11 mouse cellular contexts compared by ENCODE assay signal in genomic region chr10:80027681-80028520, GRCm38 (mm10). TPM values are rescaled to one million over a fixed set of nuclear protein-coding genes. Genes with fewer than 3 reads are reported as not detected.
DNase-seq lines count a peak whose midpoint lies in the region; ATAC-seq and TF ChIP-seq lines count a peak whose summit lies in the region.
"Had no signal": no experiment of that assay in that cellular context is flagged by ENCODE, and none has a peak within 500 bp of the region (broad histone marks: within the 10 kb centered on the region; RNA-seq: fewer than 3 reads in every experiment).

No protein-coding gene starts in this region.

- H3K27ac ChIP-seq in limb, embryonic 15.5 days: no peak overlapping the region
- no peak overlapping the region for H3K27ac ChIP-seq in limb, embryonic 10.5 days
- no peak overlapping the region for H3K27ac ChIP-seq in intestine, embryonic 14.5 days (ENCODE audit: low read depth)
- no peak overlapping the region for H3K27ac ChIP-seq in cerebellum, adult 2 months (ENCODE audit: insufficient read depth, low read length)
- H3K27ac ChIP-seq: liver, embryonic 15.5 days; midbrain, embryonic 13.5 days had no signal

- TF ChIP-seq CTCF in cerebellum, adult 2 months (IDR thresholded peaks at IDR 0.05; ENCODE audit: borderline replicate concordance, insufficient read depth, low read depth, low read length): no peak

- no peak overlapping the region for H3K4me3 ChIP-seq in limb, embryonic 15.5 days
- no peak overlapping the region for H3K4me3 ChIP-seq in limb, embryonic 10.5 days
- no peak overlapping the region for H3K4me3 ChIP-seq in intestine, embryonic 14.5 days (ENCODE audit: low read depth, low read length)
- H3K4me3 ChIP-seq in cerebellum, adult 2 months (replicated peaks; ENCODE audit: insufficient read depth, low read depth, low read length): no peak overlapping the region
- H3K4me3 ChIP-seq: liver, embryonic 15.5 days; midbrain, embryonic 13.5 days had no signal

- no peaks in the 10 kb centered on the region for H3K27me3 ChIP-seq in limb, embryonic 15.5 days
- no peaks in the 10 kb centered on the region for H3K27me3 ChIP-seq in limb, embryonic 10.5 days (ENCODE audit: low read depth, poor library complexity, severe bottlenecking)
- H3K27me3 ChIP-seq in intestine, embryonic 14.5 days (replicated peaks; ENCODE audit: control insufficient read depth, insufficient read depth, low read length): no peaks in the 10 kb centered on the region
- no peaks in the 10 kb centered on the region for H3K27me3 ChIP-seq in cerebellum, adult 2 months (ENCODE audit: control insufficient read depth, insufficient read depth, low read length)
- H3K27me3 ChIP-seq: CH12.LX; liver, embryonic 15.5 days; midbrain, embryonic 13.5 days had no signal

- WGBS in limb, embryonic 15.5 days: 71% methylated on average over 20 of the region's 20 CpGs
- 79% methylated on average over 20 of the region's 20 CpGs for WGBS in limb, embryonic 10.5 days
- 71% methylated on average over 20 of the region's 20 CpGs for WGBS in intestine, embryonic 14.5 days
- WGBS in cerebellum, adult 2 months: 69% methylated on average over 20 of the region's 20 CpGs

- H3K9ac ChIP-seq in limb, embryonic 15.5 days: no peak overlapping the region
- no peak overlapping the region for H3K9ac ChIP-seq in intestine, embryonic 14.5 days (ENCODE audit: low read length)
- H3K9ac ChIP-seq: liver, embryonic 15.5 days; midbrain, embryonic 13.5 days had no signal

- no peaks in the 10 kb centered on the region for H3K9me3 ChIP-seq in limb, embryonic 15.5 days
- H3K9me3 ChIP-seq in limb, embryonic 10.5 days (replicated peaks): no peaks in the 10 kb centered on the region
- H3K9me3 ChIP-seq in intestine, embryonic 14.5 days (ENCODE audit: control insufficient read depth, low read length): no peaks in the 10 kb centered on the region
- H3K9me3 ChIP-seq: liver, embryonic 15.5 days; midbrain, embryonic 13.5 days had no signal

- H3K4me1 ChIP-seq in limb, embryonic 15.5 days: peaks cover 8% of the 10 kb centered on the region; the same call in 1 of the 2 replicates
- peaks cover 21% of the 10 kb centered on the region for H3K4me1 ChIP-seq in limb, embryonic 10.5 days
- H3K4me1 ChIP-seq in intestine, embryonic 14.5 days (replicated peaks; ENCODE audit: control insufficient read depth, insufficient read depth, low read length): peaks cover 5% of the 10 kb centered on the region
- H3K4me1 ChIP-seq in cerebellum, adult 2 months (ENCODE audit: control insufficient read depth, insufficient read depth, low read length): peaks cover 4% of the 10 kb centered on the region; the same call in 1 of the 2 replicates
- H3K4me1 ChIP-seq: midbrain, embryonic 13.5 days had no signal

- TF ChIP-seq POLR2A in cerebellum, adult 2 months (IDR thresholded peaks at IDR 0.05; ENCODE audit: borderline replicate concordance, insufficient read depth, low read length): no peak

- DNase-seq in limb, embryonic 10.5 days (ENCODE audit: low spot score): no peak
- DNase-seq in ES-CJ7 (ENCODE audit: low read depth, low spot score): peak; percentile 90
- no peak for DNase-seq in intestine, embryonic 14.5 days (ENCODE audit: low spot score)
- DNase-seq in cerebellum, adult 2 months: no peak
- DNase-seq in spleen, adult 18-20 months: no peak
- DNase-seq: cerebellum, adult 8-10 months had no signal

- ATAC-seq in limb, embryonic 15.5 days (ENCODE audit: insufficient number of reproducible peaks, low FRiP score, low TSS enrichment, low read depth): 0 out of 2 replicates have a peak, but pooled peaks have one; percentile 15
- ATAC-seq in intestine, embryonic 14.5 days (replicated peaks; ENCODE audit: low FRiP score, low TSS enrichment, low read depth): peak; percentile 16; the same call in 1 of the 2 replicates
- peak; percentile 40; the same call in 1 of the 2 replicates for ATAC-seq in megakaryocyte progenitor cell, adult 5-6 weeks (replicated peaks; ENCODE audit: poor library complexity)
- ATAC-seq: midbrain, embryonic 13.5 days had no signal

- H3K36me3 ChIP-seq in limb, embryonic 15.5 days: no peaks in the 10 kb centered on the region
- peaks cover 76% of the 10 kb centered on the region for H3K36me3 ChIP-seq in limb, embryonic 10.5 days
- 0 out of 2 replicates have a peak, but pooled peaks cover 5% of the 10 kb centered on the region for H3K36me3 ChIP-seq in intestine, embryonic 14.5 days (ENCODE audit: control insufficient read depth, insufficient read depth, low read length)
- H3K36me3 ChIP-seq: midbrain, embryonic 13.5 days had no signal

- no peak overlapping the region for H3K4me2 ChIP-seq in limb, embryonic 15.5 days
- no peak overlapping the region for H3K4me2 ChIP-seq in intestine, embryonic 14.5 days (ENCODE audit: low read length)
- H3K4me2 ChIP-seq: liver, embryonic 15.5 days; midbrain, embryonic 13.5 days had no signal

RNA-seq across cellular contexts. Expression of gene Arhgap45, which starts 11.4 kb away (rescaled TPM):
- 5.3 and 6.4 TPM in 2 replicates for polyA plus RNA-seq in limb, embryonic 15.5 days (2015; fragmentation: Nextera tagmentation; extraction: Ambion mirVana)
- polyA plus RNA-seq in limb, embryonic 10.5 days (2016; fragmentation: Nextera tagmentation; extraction: Ambion mirVana): 14.9 and 15.5 TPM in 2 replicates
- 6.8 and 8.0 TPM in 2 replicates for polyA plus RNA-seq in intestine, embryonic 14.5 days (2014; fragmentation: Nextera tagmentation; extraction: Ambion mirVana)
- total RNA-seq in megakaryocyte progenitor cell, adult 5-6 weeks (2015): 64.1 and 69.0 TPM in 2 replicates
- 112 and 121 TPM in 2 replicates for total RNA-seq in megakaryocyte progenitor cell, adult 5-6 weeks (2017)
- polyA plus RNA-seq in cerebellum, adult 2 months (2012; rRNA removed): 2.2 and 2.7 TPM in 2 replicates

RNA-seq across cellular contexts. Expression of gene Polr2e, which starts 11.7 kb away (rescaled TPM):
- polyA plus RNA-seq in limb, embryonic 15.5 days (2015; fragmentation: Nextera tagmentation; extraction: Ambion mirVana): 213 and 217 TPM in 2 replicates
- polyA plus RNA-seq in limb, embryonic 10.5 days (2016; fragmentation: Nextera tagmentation; extraction: Ambion mirVana): 319 and 357 TPM in 2 replicates
- 255 and 274 TPM in 2 replicates for polyA plus RNA-seq in intestine, embryonic 14.5 days (2014; fragmentation: Nextera tagmentation; extraction: Ambion mirVana)
- 93.3 and 99.5 TPM in 2 replicates for total RNA-seq in megakaryocyte progenitor cell, adult 5-6 weeks (2015)
- 74.3 and 89.9 TPM in 2 replicates for total RNA-seq in megakaryocyte progenitor cell, adult 5-6 weeks (2017)
- 224 and 231 TPM in 2 replicates for polyA plus RNA-seq in cerebellum, adult 2 months (2012; rRNA removed)

RNA-seq across cellular contexts. Expression of gene Gpx4, which starts 19.1 kb away (rescaled TPM):
- 432 and 471 TPM in 2 replicates for polyA plus RNA-seq in limb, embryonic 15.5 days (2015; fragmentation: Nextera tagmentation; extraction: Ambion mirVana)
- polyA plus RNA-seq in limb, embryonic 10.5 days (2016; fragmentation: Nextera tagmentation; extraction: Ambion mirVana): 589 and 631 TPM in 2 replicates
- 607 and 623 TPM in 2 replicates for polyA plus RNA-seq in intestine, embryonic 14.5 days (2014; fragmentation: Nextera tagmentation; extraction: Ambion mirVana)
- 253 and 271 TPM in 2 replicates for total RNA-seq in megakaryocyte progenitor cell, adult 5-6 weeks (2015)
- total RNA-seq in megakaryocyte progenitor cell, adult 5-6 weeks (2017): 358 and 365 TPM in 2 replicates
- 888 and 964 TPM in 2 replicates for polyA plus RNA-seq in cerebellum, adult 2 months (2012; rRNA removed)

RNA-seq across cellular contexts. Expression of gene Abca7, which starts 31.6 kb away (rescaled TPM):
- 3.3 and 3.4 TPM in 2 replicates for polyA plus RNA-seq in limb, embryonic 15.5 days (2015; fragmentation: Nextera tagmentation; extraction: Ambion mirVana)
- polyA plus RNA-seq in limb, embryonic 10.5 days (2016; fragmentation: Nextera tagmentation; extraction: Ambion mirVana): 2.0 and 2.3 TPM in 2 replicates
- 3.7 and 3.8 TPM in 2 replicates for polyA plus RNA-seq in intestine, embryonic 14.5 days (2014; fragmentation: Nextera tagmentation; extraction: Ambion mirVana)
- total RNA-seq in megakaryocyte progenitor cell, adult 5-6 weeks (2015): 15.4 and 15.8 TPM in 2 replicates
- total RNA-seq in megakaryocyte progenitor cell, adult 5-6 weeks (2017): 17.0 and 17.5 TPM in 2 replicates
- polyA plus RNA-seq in cerebellum, adult 2 months (2012; rRNA removed): 31.1 and 32.4 TPM in 2 replicates

RNA-seq across cellular contexts. Expression of gene Cnn2, which starts 39.5 kb away (rescaled TPM):
- polyA plus RNA-seq in limb, embryonic 15.5 days (2015; fragmentation: Nextera tagmentation; extraction: Ambion mirVana): 264 and 270 TPM in 2 replicates
- polyA plus RNA-seq in limb, embryonic 10.5 days (2016; fragmentation: Nextera tagmentation; extraction: Ambion mirVana): 261 and 301 TPM in 2 replicates
- 320 and 368 TPM in 2 replicates for polyA plus RNA-seq in intestine, embryonic 14.5 days (2014; fragmentation: Nextera tagmentation; extraction: Ambion mirVana)
- total RNA-seq in megakaryocyte progenitor cell, adult 5-6 weeks (2015): 50.5 and 52.8 TPM in 2 replicates
- 73.3 and 84.1 TPM in 2 replicates for total RNA-seq in megakaryocyte progenitor cell, adult 5-6 weeks (2017)
- 8.2 and 9.3 TPM in 2 replicates for polyA plus RNA-seq in cerebellum, adult 2 months (2012; rRNA removed)
